Mouse (Mus musculus) small intestine, adult 10 weeks (tissue): ENCODE measurements around the gene Gpr174. TPM values are rescaled to one million over a fixed set of nuclear protein-coding genes. Genes with fewer than 3 reads are reported as not detected.

Source experiments
- polyA plus RNA-seq: library from polyadenylated mRNA; stranded (reverse); fragments of 350-450 nt; fragmentation: Illumina TruSeq; extraction: RNeasy Lipid Tissue Mini Kit (QIAGEN cat#74804); gene quantifications from one replicate; pipeline ENCODE4 v1.2.3, GENCODE M21; 2014; ENCODE audit warnings: low replicate concordance

The Gpr174 gene
- 3.1 TPM for polyA plus RNA-seq

DNA sequence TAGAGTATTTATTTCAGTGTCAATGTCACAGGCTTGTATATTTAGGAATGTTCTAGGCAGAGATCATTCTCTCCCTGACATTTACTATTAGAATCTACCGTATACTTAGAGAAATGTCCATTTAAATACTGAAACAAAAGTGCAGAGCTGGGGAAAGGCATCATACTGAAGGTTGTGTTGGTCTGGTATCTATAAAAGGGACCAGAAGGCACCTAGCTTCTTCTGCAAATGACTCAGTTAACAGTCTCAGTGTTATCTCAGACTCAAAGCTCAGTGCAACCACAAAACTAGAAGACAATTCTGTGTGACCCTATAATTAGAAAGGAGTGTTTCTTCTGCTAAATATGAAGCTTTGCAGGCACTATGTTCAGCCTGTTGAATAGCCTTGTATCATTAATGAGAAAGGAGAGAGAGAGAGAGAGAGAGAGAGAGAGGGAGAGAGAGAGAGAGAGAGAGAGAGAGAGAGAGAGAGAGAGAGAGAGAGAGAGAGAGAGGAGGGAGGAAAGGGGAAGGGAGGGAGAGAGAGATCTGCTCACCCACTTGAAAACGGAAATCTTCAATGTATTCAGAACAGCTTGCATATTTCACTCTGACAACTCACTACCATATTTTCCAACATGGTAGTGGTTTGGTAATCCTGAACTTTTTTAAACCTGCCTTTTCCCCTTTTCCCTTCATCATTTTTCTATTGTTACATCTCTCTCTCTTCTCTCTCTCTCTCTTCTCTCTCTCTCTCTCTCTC lies at the start of gene Gpr174:
Gpr174 (plus strand) TSS at position 393 of the 742 bp plus-strand sequence.

Other genes with a start within 250 kb of the Gpr174 start
- 10.1 TPM for gene P2ry10, start 167.4 kb upstream of the Gpr174 start, polyA plus RNA-seq
- gene P2ry10b, start 107.0 kb upstream of the Gpr174 start, polyA plus RNA-seq, result 1.9 TPM
- gene Itm2a, start 147.5 kb downstream of the Gpr174 start, polyA plus RNA-seq, result 7.6 TPM